Mouse (Mus musculus): ENCODE data around the gene Gm21958.

Gene Gm21958

DNA sequence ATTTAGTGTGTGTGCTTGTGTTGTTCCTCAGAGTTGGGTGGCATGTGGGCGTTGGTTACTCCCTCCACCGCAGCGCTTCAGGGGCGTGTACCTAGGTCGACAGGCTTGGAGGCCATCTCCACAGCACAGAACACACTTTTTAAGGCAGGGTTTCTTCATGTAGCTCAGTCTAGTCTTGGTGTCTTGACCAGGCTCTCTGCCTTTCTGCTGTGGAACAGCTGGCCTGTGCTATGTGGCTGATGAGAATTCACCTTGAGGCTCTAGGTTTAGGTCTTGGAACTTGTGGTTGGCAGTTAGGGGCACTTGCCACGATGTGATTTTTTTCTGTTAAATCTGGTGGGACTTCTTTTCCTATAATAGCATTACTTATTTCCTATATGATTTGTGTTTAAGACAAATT is at the start of gene Gm21958:
TSS of gene Gm21958 (minus strand) at position 101 of the 400 bp plus-strand sequence.
- DNase-seq (ENCODE audit: low read depth) = no peak

DNA sequence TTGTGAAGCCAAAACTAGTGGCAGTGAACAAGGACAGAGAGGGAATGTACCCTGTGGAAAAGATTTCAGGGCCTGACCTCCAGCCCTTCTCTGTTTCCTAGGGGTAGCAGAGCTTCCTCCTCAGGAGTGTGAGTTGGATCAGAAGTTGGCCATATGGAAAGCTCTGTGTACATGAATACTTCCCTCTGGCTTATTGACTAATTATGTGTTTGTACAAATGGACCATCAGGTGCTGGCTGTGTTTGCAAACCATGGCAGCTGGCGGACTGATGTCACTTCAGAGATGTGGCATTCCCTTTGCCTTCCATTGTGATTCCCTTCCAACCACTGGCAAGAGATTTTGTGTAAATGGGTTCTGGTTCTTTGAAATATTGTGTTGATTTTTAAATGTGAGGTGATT is 47.1 kb upstream of the Gm21958 start:
- no peak for DNase-seq (ENCODE audit: low read depth)

DNA sequence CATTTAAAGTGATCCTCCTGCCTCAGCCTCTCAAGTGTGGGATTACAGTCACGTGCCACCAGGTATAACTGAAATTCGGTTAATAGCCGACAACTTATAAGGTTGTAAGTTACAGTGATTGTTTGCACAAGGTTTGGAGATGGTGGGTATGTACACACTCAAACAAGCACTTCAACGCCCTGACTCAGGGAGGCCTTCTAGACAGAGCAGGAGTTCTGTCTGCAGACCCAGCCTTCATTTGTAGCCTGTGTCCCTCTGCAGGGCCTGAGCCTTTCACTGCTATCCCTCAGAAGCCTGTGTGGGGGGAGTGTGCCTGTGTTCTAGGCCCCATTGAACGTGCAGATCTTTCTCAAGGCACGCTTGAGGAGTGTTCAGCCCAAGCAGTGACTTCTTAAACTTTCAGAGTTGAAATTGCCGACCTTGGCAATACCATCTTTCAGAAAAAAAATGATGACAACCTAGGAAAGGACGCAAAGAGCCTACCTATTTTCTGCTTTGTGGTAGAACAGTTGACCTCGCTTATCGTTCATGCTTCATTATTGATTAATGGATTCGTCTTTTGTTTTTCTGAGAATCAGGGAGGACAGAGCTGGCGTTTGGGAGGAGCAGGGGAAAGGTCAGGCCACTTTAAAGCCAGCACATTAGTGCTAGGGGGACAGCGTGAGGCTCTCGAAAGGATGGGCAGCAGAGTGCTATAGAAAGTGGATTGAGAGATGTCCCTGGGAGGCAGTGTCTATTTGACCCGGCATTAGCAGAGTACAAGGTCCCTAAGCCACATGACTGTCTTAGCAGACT is 46.4 kb upstream of the Gm21958 start:
- DNase-seq (ENCODE audit: low read depth) = no peak

DNA sequence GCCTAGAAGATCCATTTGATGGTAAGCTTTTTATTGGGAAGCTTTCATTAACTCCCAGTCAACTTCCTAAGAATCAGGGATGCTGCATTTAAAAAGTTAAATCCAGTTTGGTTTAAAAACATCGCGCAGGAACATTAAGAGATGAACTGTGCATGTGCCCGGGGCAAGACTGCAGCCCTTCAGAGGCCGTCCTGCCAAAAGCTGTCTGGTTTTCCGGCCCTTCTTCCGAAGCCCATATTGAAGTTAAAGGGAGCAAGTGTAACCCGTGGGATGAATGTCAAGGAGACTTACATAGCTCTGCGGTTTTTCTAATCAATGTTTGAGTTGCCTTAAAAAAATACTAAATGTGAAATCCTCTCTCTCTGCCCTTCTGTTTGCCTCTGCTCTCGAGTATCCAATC is 45.1 kb upstream of the Gm21958 start:
- no peak for DNase-seq (ENCODE audit: low read depth)

DNA sequence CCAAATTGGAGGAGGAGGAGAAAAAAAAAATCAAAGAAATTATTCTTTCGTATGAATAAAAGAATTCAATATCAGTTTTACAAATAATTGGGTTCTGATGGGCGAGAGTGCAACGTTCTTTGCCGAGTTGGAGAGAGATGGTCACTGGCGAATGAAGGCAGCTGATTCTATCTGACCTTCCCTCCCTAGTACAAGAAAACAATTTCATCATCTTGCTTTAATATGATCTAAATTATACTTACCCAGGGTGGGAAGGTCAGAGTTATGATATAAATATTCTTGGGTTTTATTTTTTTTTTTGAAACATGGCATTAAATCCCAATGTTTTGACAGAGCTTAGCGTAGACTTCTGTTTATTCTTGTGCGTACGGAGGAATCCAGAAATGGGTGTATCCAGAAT is 43.3 kb upstream of the Gm21958 start:
- no peak for DNase-seq (ENCODE audit: low read depth)

DNA sequence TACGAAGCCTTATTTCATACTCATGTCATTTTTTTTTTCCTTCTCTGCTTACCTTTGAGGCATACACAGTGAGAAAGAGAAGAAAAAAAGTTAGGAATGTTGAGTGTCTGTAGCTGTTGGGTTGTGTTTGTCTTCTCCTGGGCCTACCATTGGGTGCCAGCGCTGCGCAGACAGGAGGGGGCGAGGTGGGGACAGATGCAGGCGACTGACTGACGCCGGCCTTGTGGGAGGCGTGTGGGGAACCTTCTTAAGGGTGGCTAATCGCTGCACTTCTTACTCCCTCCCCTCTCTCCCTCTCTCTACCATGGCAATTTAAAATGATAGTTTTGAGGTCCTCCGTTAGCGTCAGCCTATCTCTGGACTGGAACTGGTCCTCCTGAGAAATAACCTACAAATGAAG is 41.9 kb upstream of the Gm21958 start:
- DNase-seq (ENCODE audit: low read depth) = no peak

DNA sequence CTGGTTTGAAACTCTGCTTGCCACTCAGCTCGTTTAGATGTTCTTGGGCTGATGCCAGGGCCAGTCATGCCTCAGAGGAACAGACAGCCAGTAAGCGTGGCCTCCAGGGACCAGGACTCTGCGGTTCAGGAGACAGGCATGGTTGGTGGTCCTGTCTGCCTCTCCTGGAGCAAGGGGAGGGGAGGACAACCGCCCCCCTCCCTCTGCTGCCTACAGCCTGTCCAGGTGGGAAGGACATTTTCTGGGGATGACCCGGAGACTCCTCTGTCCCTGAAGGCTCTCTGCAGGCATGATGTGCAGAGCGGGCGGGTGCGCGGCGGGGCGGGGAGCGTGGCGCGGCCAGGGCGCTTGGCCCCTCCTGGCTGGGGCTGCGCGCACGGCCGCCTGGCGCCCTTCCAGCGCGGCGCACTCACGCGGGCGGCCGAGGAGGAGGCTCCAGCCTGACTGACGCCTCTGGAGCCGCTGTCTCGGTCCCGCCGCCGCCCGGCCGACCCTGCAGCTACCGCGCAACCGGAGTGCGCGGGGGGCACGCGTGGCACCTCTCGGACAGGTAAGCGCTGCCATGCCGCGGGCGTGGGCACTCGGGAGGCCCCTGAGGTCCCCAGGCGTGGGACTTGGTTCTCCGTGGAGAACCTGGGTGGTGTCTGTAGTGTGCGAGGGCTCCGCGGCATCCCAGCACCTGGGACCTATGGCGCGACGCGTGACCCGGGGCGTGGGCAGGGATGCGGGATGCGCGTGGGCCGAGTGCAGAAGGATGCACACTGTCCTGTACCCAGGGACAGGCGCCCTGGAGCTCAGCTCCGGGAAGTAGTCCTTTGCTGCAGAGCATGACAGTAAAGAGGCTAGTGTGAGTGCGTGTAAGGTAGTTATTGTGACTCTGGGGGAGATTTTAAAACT is 41.2 kb upstream of the Gm21958 start, which contains the start of gene Smad9:
TSS of gene Smad9 (plus strand) at position 438 of the 897 bp plus-strand sequence.
- DNase-seq (ENCODE audit: low read depth) = no peak

DNA sequence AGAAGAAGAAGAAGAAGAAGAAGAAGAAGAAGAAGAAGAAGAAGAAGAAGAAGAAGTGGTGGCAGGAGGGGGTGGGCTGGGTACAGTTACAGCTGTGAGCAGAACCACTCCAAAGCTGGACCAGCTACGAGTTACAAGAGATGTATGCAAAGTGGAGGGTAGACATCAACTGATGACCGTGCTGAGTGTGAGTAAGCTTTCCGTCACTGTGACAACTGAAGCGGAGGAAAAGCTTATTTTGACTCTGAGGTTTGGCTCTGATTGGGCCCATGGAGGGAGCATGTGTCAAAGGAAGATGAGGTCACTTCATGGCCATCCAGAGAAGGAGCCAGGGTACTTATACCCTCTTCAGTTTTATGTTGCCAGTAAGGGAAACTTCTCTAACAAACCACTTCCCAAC is 39.3 kb upstream of the Gm21958 start:
- DNase-seq (ENCODE audit: low read depth) = no peak

DNA sequence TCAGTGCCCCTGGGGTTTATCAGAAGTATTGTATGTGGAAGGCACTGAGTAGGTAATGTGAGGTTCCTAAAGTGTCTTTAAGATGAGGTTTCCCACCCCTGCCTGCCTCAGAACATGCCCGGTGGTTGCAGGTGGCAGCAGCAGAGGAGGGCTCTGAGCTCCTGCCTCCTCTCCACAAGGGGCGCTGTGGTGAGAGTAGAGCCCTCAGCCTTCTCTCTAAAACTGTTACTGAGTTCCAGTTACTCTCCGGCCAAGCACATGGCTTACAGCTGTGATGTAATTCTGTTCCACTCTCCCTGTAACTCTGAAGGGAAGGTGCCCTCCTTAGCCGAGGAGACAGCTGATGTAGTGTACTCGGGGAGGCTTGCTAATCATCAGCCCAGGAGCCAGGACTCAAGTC is 31.6 kb upstream of the Gm21958 start:
- DNase-seq (ENCODE audit: low read depth) = peak; percentile 43

DNA sequence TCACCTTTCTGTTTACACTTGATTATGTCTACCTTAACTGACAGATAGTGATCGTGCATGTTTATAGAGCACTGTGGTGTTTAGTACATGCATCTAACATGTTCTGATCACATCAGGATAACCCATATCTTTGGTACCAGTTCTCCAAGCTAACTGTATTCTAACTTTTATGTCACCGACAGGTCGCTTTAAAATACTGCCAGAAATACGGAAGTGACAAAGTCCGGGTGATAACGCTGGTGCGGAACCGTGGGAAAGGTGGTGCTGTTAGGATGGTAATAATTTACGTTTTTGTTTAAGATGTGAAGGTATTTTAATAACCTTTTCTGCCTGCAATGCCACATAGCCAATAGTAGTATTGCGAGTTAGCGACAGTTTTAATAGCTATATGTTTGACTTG is 27.8 kb upstream of the Gm21958 start:
- DNase-seq (ENCODE audit: low read depth) = no peak

DNA sequence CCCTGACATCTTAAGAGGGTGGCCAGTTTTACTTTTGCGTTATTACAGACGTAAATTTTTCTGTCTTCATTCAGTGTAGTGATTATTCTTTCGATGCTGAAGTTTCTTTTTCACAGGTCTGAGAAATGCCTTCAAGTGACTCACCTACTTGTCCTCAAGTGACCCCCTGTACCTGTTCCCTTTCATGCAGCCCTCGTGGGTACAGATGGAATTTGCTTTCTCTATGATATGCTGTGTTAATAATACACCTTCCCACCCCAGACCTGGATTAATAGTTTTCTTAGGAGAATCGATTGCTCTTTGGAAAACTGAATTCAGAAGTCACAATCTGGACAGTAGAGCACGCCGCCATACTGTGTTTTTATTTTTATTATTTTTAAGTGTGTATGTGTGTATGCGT is 23.2 kb upstream of the Gm21958 start:
- no peak for DNase-seq (ENCODE audit: low read depth)

DNA sequence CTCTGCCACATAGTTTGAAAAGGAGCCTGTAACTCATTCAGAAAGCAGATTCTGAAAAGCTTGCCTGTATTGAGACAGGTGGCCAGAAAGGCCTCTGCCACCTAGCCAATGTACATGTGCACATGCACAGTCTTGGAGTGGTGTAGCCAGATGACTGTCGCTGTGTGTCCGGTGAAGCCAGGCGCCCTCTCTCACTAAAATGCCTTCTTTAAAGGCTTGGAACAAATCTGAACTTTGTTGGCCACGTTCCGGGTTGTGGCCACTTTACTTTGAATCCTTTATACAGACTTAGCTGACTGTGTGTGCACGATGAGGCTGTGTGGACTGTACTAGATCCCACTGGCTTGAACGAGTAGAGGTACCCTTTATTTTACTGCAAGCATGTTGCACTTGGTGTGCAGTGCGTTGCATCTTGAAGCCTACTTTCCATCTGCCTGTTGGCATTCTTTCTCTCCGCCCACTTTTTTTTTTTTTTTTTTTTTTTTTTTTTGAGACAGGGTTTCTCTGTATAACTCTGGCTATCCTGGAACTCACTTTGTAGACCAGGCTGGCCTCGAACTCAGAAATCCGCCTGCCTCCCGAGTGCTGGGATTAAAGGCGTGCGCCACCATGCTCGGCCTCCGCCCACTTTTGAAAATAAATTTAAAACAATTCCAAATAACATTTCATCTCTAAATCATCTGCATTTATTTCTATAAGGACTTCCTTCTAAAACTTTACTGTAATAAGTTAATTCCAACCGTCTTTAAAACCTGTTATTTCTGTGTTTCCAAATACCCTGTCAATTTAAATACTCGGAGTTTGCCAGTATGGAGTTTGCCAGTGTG is 22.2 kb upstream of the Gm21958 start:
- peak; percentile 52 for DNase-seq (ENCODE audit: low read depth)

DNA sequence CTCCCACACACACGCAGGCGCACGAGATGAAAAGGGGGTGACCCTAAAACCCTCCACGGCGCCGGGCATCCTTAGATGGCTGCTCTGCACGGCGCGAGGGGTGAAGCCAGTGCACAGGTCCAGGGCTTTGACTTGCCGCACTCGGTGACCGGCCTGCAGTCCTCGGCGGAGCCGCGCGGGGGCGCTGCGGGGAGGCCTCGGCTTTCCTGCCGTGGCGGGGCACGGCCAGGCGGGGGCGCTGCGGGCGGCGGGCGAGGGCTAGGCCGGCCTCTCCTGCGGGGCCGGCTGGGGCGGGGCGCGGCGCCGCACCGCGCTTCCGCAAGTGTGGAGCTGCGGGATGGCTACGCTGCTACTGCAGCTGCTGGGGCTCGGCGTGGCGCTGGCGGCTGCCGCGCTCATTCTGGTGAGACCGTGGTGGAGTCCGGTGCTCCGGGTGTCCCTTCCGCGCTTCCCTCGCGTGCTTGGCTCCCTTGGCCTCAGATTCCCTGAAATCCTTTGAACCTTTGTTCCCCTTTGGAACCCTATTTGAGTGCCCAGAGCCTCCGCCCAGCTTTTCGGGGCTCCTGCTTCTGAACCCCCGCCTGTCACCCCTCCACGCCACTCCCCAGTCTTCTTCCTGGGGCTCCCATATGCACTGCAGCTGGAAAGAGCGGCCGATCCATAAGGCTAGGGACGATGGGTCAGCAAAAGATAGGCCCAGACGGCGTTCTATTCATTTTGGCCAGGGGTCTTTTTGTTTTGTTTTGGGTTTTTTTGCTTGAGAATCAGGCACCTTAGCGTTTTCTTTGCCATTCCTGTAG is 21.3 kb upstream of the Gm21958 start, which contains the start of the genes Exosc8 and Alg5:
TSS of gene Exosc8 (minus strand) at position 147 of the 800 bp plus-strand sequence.
TSS of gene Alg5 (plus strand) at position 293 of the 800 bp plus-strand sequence.
- peak; percentile 90 for DNase-seq (ENCODE audit: low read depth)

DNA sequence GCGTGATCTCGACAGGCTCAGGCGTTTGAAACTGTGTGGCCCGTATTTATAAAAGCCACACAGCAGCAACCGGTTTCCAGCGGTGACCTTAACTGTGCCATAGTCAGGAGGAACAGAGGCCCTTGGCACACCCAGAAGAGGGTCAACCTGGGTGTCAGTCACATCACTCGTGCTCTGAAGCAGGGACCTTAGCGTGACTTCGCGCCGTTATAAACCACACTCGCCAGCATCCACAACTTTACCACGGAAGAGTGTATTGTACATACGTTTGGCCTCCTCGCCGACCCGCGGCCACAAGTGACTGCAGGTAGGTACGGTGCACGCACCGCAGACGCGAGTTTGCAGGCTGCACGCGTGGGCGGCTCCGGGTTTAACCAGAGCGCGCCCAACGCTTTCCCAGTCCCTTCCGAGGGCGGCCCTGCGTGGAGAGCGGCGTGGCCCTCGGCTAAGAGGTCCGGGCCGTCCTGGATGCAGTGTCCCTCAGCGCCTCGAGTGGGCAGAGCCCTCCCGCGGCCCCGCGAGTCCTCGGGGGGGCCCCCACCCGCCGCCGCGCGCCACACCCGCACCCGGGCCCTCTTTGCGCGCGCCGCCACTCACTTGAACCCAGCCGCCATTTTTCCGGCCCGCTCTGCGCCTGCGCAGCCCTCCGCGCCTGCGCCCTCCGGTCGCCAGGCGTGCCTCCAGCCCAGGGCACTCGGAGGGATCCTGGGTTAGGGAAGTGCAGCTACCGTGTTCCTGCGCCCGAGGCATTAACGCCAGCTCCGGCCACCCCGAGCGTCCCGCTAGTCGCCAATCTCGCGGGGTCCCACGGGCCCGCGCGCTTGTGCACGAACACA is 20.5 kb upstream of the Gm21958 start:
- peak; percentile 94 for DNase-seq (ENCODE audit: low read depth)

DNA sequence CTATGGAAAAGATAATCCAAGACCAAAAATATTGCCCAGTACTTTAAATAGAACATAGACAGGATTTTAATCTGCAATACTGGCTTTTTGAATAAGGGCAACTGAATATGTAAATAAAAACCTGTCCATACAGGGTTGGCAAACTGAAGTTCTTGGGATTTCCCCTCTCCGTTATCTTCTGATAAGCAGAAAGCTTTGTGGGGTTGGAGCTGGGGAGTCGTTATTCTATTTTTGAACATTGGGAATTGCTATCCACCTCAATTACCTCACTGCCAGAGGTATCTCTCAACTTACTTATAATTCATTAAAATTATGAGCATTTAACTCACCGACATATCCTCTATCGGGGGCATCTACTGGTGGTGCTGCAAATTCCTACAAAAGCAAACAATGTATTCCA is 18.2 kb upstream of the Gm21958 start:
- DNase-seq (ENCODE audit: low read depth) = no peak

DNA sequence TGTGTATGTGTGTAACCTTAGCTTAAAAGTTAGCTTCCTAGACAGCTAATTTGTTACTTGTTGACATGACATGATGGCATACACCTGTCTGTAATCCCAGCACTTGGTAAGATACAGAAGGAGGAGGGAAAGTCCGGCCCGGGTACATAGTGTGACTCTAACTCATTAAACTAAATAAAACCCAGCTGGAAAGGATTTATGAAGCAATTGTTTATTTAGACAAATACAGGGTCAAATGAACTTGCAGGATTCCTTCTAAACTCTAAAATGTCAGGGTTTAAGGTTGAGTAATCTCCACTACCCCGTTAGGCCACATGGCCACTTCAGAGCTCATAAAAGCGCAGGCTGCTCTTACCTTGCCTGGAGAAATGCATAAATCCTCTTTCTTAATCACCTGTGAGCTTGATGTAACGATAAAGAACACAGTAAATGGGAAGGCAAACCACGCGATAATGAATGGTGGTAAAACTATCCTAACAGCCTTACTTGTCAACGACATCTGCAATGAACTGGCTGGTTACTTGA is 17.5 kb upstream of the Gm21958 start:
- no peak for DNase-seq (ENCODE audit: low read depth)

DNA sequence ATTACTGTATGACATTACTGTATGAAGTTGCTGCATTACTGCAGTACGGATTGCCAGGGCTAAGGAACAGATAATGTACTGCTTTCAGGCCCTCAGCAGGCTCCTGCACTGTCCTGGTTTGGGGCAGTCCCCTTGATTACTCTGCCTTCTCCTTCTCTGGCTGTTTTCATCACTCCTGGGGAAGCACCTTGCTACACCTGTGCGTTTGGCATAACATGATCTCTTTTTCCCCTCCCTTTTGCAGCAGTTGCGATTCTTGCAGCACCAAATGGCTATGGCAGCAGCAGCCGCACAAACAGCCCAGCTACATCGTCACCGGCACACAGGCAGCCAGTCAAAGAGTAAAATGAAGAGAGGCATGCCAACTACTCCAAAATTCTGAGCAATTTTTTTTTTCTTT is 13.9 kb upstream of the Gm21958 start:
- peak; percentile 56 for DNase-seq (ENCODE audit: low read depth)

DNA sequence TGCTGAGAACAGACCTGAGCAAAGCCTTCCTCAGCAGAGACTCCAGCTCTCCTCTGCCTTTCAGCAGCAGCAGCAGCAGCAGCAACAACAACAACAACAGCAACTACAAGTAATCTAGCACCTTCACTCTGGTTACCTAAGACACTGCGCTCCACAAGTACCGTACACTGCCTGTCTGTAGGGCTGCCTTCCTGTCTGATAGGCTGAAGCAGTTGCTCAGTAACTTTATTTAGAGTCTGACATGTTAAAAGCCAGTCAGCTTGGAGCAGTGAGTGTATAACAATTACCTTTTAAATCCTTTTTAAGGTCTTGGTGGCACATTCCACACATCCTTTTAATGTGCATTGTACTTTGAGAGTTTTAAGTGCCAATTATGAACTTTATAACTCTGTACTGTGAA is 13.4 kb upstream of the Gm21958 start:
- peak; percentile 52 for DNase-seq (ENCODE audit: low read depth)

DNA sequence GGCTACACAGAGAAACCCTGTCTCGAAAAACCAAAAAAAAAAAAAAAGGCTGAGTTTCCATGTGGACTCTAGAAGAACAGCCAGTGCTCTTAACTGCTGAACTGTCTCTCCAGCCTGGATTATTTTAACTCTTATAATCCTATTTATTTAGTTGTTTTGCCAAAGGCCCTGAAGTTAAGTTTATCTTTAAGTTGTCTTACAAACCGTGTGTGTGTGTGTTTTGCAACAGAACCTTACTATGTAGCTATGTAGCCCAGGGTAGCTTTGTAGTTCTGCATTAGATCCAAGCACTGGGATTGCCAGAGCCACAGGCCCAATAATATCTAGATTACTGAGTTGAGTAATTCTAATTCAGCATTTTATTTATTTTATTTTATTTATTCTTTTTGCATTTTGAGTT is 11.2 kb upstream of the Gm21958 start:
- peak; percentile 30 for DNase-seq (ENCODE audit: low read depth)

Data from induced T-regulatory cell, adult 2 months (primary cell).